Mouse (Mus musculus): ENCODE data around the gene Scarf2.

The Scarf2 gene

DNA sequence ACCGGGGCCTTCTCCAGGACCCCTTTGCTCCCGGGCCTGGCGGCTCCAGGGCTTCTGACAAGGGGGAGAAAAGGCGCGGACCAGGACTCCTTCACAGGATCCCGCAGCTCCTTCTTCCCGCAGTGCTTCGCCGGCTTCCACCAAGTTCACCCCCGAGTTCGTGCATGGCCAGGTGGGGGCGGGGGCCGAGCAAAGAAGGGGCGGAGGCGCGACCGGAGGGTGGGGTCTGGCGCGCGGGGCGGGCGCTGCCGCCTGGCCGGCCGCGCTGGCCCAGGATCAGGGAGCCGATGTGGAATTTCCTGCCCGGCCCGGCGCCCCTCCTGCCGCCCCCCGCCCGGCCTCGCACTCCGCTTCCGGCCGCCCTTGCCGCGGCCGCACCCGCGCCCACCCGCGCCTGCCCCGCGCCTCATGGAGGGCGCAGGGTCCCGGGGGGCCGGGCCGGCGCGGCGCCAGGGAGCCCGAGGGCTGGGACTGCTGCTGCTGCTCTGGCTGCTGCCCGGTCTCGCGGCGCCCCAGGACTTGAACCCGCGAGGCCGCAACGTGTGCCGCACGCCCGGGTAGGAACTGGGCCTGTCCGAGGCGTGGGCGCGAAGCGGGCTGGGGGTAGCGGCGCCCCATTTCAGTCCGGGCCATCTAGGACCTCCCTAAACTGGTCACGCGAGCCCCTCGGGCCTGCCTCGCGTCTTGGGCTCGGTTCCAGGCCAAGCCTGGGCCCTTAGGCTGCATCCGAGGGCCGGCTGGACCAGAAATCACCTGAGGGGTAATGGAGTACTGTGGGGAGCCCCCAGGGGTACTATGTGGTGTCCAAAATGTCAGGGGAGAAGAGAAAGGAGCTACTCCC lies at the start of gene Scarf2:
TSS of gene Scarf2 (plus strand) at position 312 of the 841 bp plus-strand sequence.
- Histone ChIP-seq H3K27me3 (ENCODE audit: insufficient read depth, low read length) (peaks cover 85% of the 10 kb centered on the region), H3K9me3 (ENCODE audit: low read length) (peaks cover 5% of the 10 kb centered on the region; the same call in 1 of the 2 replicates), H3K4me1 (replicated peaks; ENCODE audit: low read depth, low read length) (peaks cover 32% of the 10 kb centered on the region), H3K36me3 (ENCODE audit: insufficient read depth, low read length) (peaks cover 7% of the 10 kb centered on the region), H3K4me3 (replicated peaks; ENCODE audit: low read length) (peak within 1 kb of the TSS; percentile 70)
- TF ChIP-seq NANOG (IDR thresholded peaks at IDR 0.05; ENCODE audit: borderline replicate concordance, low read length) (no peak), CTCF (conservative IDR thresholded peaks at IDR 0.05; ENCODE audit: low read length) (no peak), POU5F1 (IDR thresholded peaks at IDR 0.05; ENCODE audit: borderline replicate concordance, low read length) (no peak)

DNA sequence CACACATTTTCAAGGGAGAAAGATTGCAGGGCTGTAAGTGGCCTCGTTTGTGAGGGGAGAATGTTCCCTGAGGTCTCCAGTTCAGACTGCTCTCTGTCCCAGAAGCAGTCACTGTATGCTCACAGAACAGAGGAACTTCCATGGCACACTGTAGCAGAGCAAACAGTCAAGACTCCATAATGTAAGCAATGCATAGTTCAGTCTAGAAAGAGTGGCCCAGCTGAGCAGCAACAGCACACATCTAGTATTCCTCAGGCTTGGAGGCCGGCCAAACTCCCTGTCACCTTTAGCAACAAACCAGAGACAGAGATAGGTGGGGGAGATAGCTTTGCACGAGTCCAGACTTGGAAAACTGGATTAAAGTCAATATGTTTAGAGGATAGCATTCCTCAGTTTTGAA lies 44.1 kb upstream of the Scarf2 start:
- Histone ChIP-seq H3K36me3 (ENCODE audit: insufficient read depth, low read length) (no peaks in the 10 kb centered on the region), H3K4me3 (replicated peaks; ENCODE audit: low read length) (no peak overlapping the region), H3K9me3 (ENCODE audit: low read length) (peaks cover 17% of the 10 kb centered on the region), H3K27me3 (ENCODE audit: insufficient read depth, low read length) (peaks cover 44% of the 10 kb centered on the region), H3K4me1 (replicated peaks; ENCODE audit: low read depth, low read length) (peaks cover 13% of the 10 kb centered on the region)
- TF ChIP-seq CTCF (conservative IDR thresholded peaks at IDR 0.05; ENCODE audit: low read length) (no peak), POU5F1 (IDR thresholded peaks at IDR 0.05; ENCODE audit: borderline replicate concordance, low read length) (no peak), NANOG (IDR thresholded peaks at IDR 0.05; ENCODE audit: borderline replicate concordance, low read length) (no peak)

DNA sequence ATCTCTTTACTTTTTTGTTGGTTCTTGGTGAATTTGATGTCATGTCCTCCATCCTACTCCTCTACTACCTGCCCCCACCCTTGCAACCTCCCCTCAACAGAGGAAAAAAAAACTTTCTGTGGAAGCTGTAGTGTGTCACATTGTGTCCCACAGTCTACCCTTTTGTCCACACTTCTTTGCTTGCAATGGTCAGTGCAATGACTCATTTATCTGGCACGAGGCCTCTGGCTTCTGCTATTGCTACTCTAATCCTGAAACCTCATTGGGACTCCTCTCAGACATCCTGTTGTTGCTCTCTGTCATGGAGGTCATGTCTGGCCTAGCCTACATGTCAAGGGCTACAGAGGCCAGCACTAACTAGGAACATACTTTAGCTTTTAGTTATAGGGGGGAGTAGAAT lies 43.4 kb upstream of the Scarf2 start:
- Histone ChIP-seq H3K4me1 (replicated peaks; ENCODE audit: low read depth, low read length) (peaks cover 16% of the 10 kb centered on the region), H3K27me3 (ENCODE audit: insufficient read depth, low read length) (peaks cover 44% of the 10 kb centered on the region), H3K9me3 (ENCODE audit: low read length) (peaks cover 17% of the 10 kb centered on the region), H3K36me3 (ENCODE audit: insufficient read depth, low read length) (no peaks in the 10 kb centered on the region), H3K4me3 (replicated peaks; ENCODE audit: low read length) (no peak overlapping the region)
- TF ChIP-seq POU5F1 (IDR thresholded peaks at IDR 0.05; ENCODE audit: borderline replicate concordance, low read length) (no peak), CTCF (conservative IDR thresholded peaks at IDR 0.05; ENCODE audit: low read length) (no peak), NANOG (IDR thresholded peaks at IDR 0.05; ENCODE audit: borderline replicate concordance, low read length) (no peak)

DNA sequence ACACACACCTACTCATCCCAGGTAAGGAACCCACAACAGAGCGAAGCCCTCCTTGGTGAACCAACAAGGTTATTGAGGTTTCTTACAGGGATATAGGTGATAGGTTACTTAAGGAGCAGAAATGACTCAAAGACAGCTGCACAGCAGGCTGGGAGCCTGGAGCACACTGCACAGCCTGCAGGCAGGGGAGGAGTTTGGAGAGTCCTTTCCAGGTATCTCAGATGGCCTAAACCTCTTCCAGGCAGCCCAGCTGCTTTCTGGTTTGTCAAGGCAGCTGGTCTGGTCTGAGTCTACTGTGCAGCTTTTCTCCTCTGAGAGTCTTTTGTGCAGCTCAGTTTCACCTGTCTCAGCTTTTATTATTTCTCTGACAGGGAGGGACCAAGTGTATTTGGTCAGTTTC lies 39.3 kb upstream of the Scarf2 start:
- peaks cover 15% of the 10 kb centered on the region for H3K36me3 ChIP-seq (ENCODE audit: insufficient read depth, low read length)
- TF ChIP-seq CTCF (conservative IDR thresholded peaks at IDR 0.05; ENCODE audit: low read length): no peak
- TF ChIP-seq NANOG (IDR thresholded peaks at IDR 0.05; ENCODE audit: borderline replicate concordance, low read length): no peak
- TF ChIP-seq POU5F1 (IDR thresholded peaks at IDR 0.05; ENCODE audit: borderline replicate concordance, low read length): no peak

DNA sequence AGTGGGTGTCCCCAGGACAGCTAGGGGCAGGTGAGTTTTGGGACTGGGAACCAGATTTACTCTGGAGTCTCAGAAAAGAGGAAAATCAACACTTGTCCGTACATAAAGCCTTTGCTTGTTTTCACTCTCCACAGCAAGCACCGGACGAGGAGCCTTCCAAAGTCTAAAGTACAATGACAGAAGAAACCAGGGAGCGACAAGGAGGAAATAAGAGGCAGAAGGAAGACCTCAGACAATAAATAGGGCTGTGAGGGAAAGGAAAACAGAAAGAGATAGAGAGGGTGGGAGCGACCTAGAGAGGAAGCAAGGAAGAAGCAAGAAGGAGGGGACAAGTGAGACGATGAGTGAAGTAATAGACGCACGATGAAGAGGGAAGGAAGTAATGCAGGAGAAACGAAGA lies 38.2 kb upstream of the Scarf2 start:
- Histone ChIP-seq H3K27me3 (ENCODE audit: insufficient read depth, low read length) (peaks cover 41% of the 10 kb centered on the region), H3K9me3 (ENCODE audit: low read length) (peaks cover 17% of the 10 kb centered on the region), H3K4me1 (replicated peaks; ENCODE audit: low read depth, low read length) (peaks cover 40% of the 10 kb centered on the region), H3K36me3 (ENCODE audit: insufficient read depth, low read length) (peaks cover 22% of the 10 kb centered on the region), H3K4me3 (replicated peaks; ENCODE audit: low read length) (no peak overlapping the region; the same call in 1 of the 2 replicates)
- no peak for TF ChIP-seq NANOG (IDR thresholded peaks at IDR 0.05; ENCODE audit: borderline replicate concordance, low read length)
- no peak for TF ChIP-seq POU5F1 (IDR thresholded peaks at IDR 0.05; ENCODE audit: borderline replicate concordance, low read length)
- TF ChIP-seq CTCF (conservative IDR thresholded peaks at IDR 0.05; ENCODE audit: low read length): no peak

More for the DNA sequence above, 39.3 kb upstream of the Scarf2 start:
- Histone ChIP-seq H3K4me1 (replicated peaks; ENCODE audit: low read depth, low read length) (peaks cover 40% of the 10 kb centered on the region), H3K9me3 (ENCODE audit: low read length) (peaks cover 17% of the 10 kb centered on the region), H3K27me3 (ENCODE audit: insufficient read depth, low read length) (peaks cover 50% of the 10 kb centered on the region), H3K4me3 (replicated peaks; ENCODE audit: low read length) (no peak overlapping the region)

DNA sequence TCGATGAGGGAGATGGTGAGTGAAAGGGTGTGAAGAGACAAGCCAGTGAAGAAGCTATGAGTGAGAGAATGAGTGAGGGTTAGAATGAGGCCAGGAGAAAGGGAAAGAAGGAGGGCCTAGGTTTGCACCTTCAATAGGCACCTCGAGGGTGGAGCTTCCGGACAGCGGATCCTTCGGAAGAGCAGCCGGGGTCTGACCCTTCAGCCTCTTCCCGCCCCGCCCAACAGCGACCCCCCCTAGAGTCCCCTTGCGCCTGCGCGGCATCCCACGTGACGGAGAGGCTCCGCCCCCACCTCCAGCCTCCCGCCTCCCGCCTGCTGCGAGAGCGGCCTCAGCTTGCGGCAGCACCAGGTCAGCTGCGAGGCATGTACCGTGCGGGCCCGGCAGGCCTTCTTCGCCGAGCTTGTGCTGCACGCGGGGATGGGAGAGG lies 37.7 kb upstream of the Scarf2 start, which contains the start of gene Klhl22:
TSS of gene Klhl22 (plus strand) at position 275 of the 430 bp plus-strand sequence.
- Histone ChIP-seq H3K4me1 (replicated peaks; ENCODE audit: low read depth, low read length) (peaks cover 40% of the 10 kb centered on the region), H3K9me3 (ENCODE audit: low read length) (peaks cover 17% of the 10 kb centered on the region), H3K36me3 (ENCODE audit: insufficient read depth, low read length) (peaks cover 26% of the 10 kb centered on the region), H3K4me3 (replicated peaks; ENCODE audit: low read length) (peak within 1 kb of the TSS; percentile 80), H3K27me3 (ENCODE audit: insufficient read depth, low read length) (peaks cover 41% of the 10 kb centered on the region)
- no peak for TF ChIP-seq POU5F1 (IDR thresholded peaks at IDR 0.05; ENCODE audit: borderline replicate concordance, low read length)
- no peak for TF ChIP-seq CTCF (conservative IDR thresholded peaks at IDR 0.05; ENCODE audit: low read length)
- no peak for TF ChIP-seq NANOG (IDR thresholded peaks at IDR 0.05; ENCODE audit: borderline replicate concordance, low read length)

DNA sequence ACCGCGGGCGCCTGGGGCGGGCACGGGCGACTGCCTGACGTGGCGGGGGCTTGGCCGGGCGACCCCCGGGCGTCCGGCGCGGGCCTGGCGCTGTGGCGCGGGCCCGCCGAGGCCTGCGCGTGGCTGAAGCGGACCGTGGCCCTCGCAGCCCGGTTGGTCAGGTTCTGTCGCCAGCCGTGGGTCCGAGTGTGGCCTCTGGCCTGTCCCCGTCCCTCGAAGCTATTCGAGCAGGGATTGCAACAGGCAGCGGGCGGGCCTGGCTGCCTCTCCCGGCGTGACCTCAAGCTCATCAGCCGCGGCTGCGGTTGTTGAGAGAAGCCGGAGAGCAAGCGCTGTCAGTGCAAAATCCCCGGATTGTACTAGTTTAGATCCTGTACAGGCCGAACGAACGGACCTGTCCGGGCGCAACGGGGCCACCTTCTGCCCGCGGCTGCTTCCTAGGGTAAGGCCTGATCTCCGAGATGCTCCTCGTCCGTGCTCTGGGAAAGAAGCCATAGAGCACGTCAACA lies 37.2 kb upstream of the Scarf2 start:
- Histone ChIP-seq H3K27me3 (ENCODE audit: insufficient read depth, low read length) (peaks cover 38% of the 10 kb centered on the region), H3K4me3 (replicated peaks; ENCODE audit: low read length) (peak overlapping the region; percentile 80), H3K36me3 (ENCODE audit: insufficient read depth, low read length) (peaks cover 31% of the 10 kb centered on the region), H3K9me3 (ENCODE audit: low read length) (peaks cover 17% of the 10 kb centered on the region), H3K4me1 (replicated peaks; ENCODE audit: low read depth, low read length) (peaks cover 38% of the 10 kb centered on the region)
- no peak for TF ChIP-seq NANOG (IDR thresholded peaks at IDR 0.05; ENCODE audit: borderline replicate concordance, low read length)
- TF ChIP-seq POU5F1 (IDR thresholded peaks at IDR 0.05; ENCODE audit: borderline replicate concordance, low read length): no peak
- TF ChIP-seq CTCF (conservative IDR thresholded peaks at IDR 0.05; ENCODE audit: low read length): no peak

DNA sequence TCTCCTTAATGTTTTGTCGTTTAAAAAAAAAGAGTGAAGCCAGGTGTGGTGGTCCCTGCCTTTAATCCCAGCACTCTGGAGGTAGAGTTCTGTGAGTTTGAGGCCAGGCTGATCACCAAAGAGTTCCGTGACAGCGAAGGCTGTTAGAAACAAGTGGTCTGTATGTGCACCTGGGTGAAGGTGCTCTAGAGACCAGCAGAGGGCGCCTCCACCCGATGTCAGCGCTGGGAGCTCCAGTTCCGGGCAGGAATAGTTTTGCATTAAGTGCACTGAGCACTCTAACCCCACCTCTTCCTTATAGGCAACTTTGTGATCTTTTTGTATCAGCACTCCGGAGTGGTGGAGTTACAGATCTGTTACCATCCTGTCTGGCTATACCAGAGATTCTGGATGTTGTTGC lies 36.4 kb upstream of the Scarf2 start:
- TF ChIP-seq POU5F1 (IDR thresholded peaks at IDR 0.05; ENCODE audit: borderline replicate concordance, low read length) (no peak), CTCF (conservative IDR thresholded peaks at IDR 0.05; ENCODE audit: low read length) (peak; percentile 75), NANOG (IDR thresholded peaks at IDR 0.05; ENCODE audit: borderline replicate concordance, low read length) (no peak)
- Histone ChIP-seq H3K27me3 (ENCODE audit: insufficient read depth, low read length) (peaks cover 34% of the 10 kb centered on the region), H3K4me1 (replicated peaks; ENCODE audit: low read depth, low read length) (peaks cover 38% of the 10 kb centered on the region), H3K9me3 (ENCODE audit: low read length) (peaks cover 12% of the 10 kb centered on the region), H3K36me3 (ENCODE audit: insufficient read depth, low read length) (peaks cover 39% of the 10 kb centered on the region), H3K4me3 (replicated peaks; ENCODE audit: low read length) (peak overlapping the region; percentile 80)
